Mouse (Mus musculus): ENCODE results near the gene Lman1l. TPM values are rescaled to one million over a fixed set of nuclear protein-coding genes. Genes with fewer than 3 reads are reported as not detected.

Lman1l gene
- total RNA-seq, 2 experiments from 2014 or later = not detected

DNA sequence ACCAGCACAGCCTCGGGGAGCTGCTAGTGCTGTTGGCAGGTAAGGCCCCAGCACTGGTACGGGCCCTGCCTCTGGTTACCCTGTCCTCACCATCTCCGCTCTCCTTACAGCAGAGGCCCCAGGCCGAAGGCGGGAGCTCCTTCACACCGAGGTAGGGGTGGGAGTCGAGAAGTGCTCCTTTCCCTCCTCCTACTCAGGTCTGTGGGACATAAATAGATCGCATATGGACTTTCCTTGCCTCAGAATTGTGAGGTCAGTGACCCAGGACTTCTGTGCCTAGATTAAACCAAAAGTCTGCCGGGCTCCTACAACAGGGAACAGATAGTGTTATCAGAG is 26.4 kb downstream of the Lman1l start:
- no peak for DNase-seq
- intact Hi-C loops (cut with DNase I) = loop anchor here (5.0 kb wide), 1 partner anchor 58 kb away; the partner anchor contains the start of gene Csk

GRCm38 (mm10) chr9:57593454-57594173 is 27.0 kb downstream of the Lman1l start:
- intact Hi-C loops (cut with DNase I) = loop anchor here (5.0 kb wide), 1 partner anchor 59 kb away; the partner anchor contains the start of gene Csk
- DNase-seq = no peak

DNA sequence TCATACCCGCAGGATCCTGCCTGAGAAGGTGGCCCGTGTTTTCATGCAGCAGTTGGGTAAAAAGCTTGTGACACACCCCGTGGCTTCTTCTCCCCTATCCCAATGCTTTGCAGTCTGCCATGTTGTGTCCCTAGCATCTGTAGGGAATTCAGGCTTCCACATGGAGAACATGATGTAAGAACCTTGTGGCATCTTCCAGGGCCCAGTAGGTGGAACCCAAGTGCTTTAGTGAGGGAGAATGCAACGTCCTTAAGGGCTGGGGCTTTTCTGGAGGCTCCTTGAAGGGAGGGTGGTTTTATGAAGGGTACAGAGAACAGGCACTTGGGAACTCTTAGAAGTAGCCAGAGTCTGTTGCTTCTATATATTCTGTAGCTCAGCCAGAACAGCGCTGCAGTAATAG is 29.8 kb downstream of the Lman1l start:
- intact Hi-C loops (cut with DNase I) = loop anchor here (5.0 kb wide), 1 partner anchor 62 kb away; the partner anchor contains the start of gene Csk
- DNase-seq = no peak

GRCm38 (mm10) chr9:57589224-57590126 is 31.1 kb downstream of the Lman1l start, which contains the start of gene Ulk3:
Gene Ulk3, plus strand, starts transcription at chr9:57589452.
- intact Hi-C loops (cut with DNase I) = loop anchor here (5.0 kb wide), 2 partner anchors 37 to 63 kb away; partner anchors contain the start of genes Csk and Mpi
- peak; percentile 82 to 83 for DNase-seq

GRCm38 (mm10) chr9:57584991-57585390 is 35.6 kb downstream of the Lman1l start:
- DNase-seq = no peak
- intact Hi-C loops (cut with DNase I) = loop anchor here (5.0 kb wide), 1 partner anchor 33 kb away; the partner anchor contains the start of gene Mpi

DNA sequence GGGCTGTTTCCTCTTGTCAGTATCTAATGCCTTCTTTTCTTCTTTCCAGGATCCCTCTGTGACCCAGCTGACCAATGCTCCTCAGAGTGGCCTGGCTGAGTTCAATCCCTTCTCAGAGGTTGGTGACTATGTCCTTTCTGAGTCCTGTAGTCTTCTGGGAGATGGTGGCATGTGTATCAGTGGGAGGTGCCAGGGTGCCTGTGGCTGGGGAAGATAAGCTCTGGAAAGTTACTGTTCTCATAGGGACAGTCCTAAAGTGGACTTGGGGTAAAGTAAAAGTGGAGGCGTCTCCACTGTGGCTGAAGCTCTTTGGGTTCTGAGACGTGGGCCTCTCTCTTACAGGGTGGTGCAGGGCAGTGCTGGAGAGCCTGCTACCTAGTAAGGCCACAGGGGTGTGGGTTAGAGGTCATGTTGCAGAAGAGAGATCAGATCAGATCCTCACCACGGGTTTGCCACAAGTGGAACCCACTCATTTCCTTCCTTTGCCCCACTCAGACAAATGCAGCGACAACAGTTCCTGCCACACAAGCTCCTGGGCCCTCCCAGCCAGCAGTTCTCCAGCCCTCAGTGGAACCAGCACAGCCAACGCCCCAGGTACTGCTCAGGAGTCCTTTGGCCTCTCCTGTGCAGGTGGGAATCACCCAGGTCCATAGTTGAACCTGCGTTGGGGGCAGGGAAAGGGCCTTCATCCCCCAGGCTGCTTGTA is 43.3 kb downstream of the Lman1l start:
- intact Hi-C loops (cut with DNase I) = no loop called here

DNA sequence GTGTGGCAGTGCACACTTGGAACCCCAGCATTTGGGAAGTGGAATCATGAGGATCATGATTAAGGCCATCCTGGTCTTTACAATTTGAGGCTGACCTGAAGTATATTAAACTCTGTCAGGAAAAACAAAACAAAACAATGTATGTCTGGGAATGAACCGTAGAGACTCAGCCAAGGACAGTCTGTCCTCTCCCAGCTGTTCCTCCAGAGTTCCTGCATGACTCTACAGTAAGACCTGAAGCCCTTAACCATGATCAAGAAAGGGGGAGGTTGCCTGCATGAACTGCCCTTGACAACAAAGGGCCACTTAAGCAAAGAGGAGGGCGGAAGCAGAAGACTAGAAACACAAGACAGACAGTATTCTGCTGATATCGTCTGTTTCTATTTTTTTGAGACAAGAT is 45.0 kb downstream of the Lman1l start:
- DNase-seq = no peak

More for the DNA sequence above, 43.3 kb downstream of the Lman1l start:
- no peak for DNase-seq

GRCm38 (mm10) chr9:57574397-57574796 is 46.2 kb downstream of the Lman1l start:
- no peak for DNase-seq
- intact Hi-C loops (cut with DNase I) = no loop called here

More for the DNA sequence above, 45.0 kb downstream of the Lman1l start:
- intact Hi-C loops (cut with DNase I) = no loop called here

GRCm38 (mm10) chr9:57568500-57568899 is 52.1 kb downstream of the Lman1l start:
- DNase-seq = no peak
- intact Hi-C loops (cut with DNase I) = no loop called here

- intact Hi-C loops (cut with DNase I) = no loop called here
- no peak for DNase-seq
Observed at GRCm38 (mm10) chr9:57566846-57567245, 53.7 kb downstream of the Lman1l start.

- DNase-seq = peak; percentile 46 to 66
Observed at GRCm38 (mm10) chr9:57565741-57566221, 54.8 kb downstream of the Lman1l start.

GRCm38 (mm10) chr9:57564609-57565008 is 56.0 kb downstream of the Lman1l start:
- DNase-seq = no peak
- intact Hi-C loops (cut with DNase I) = no loop called here

More at GRCm38 (mm10) chr9:57565741-57566221, 54.8 kb downstream of the Lman1l start:
- intact Hi-C loops (cut with DNase I) = no loop called here

DNA sequence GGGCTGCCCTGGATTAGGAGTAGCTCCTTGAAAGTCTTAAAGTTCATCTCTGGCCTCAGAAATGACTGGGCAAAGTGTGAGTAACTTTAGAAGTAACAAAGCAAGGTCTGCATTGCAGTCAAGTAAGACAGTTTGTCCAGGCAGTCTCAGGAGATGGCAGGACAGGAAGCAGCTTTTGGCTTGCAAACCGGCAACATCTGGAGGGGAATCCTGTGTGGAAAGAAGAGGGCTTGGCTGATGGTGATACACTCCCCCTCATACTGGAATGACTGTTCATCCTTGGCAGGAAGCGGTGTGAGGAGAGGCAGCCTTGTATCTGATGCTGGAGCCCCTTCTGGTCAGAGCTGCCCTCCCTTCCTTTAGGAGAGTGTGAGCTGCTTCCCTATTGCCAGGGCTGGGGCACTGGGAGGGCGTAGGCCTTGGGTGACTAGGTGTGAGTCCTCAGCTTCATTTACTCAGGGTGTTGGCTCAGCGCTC is 57.6 kb downstream of the Lman1l start:
- intact Hi-C loops (cut with DNase I) = no loop called here
- peak; percentile 62 to 77 for DNase-seq

GRCm38 (mm10) chr9:57561711-57562099 is 58.9 kb downstream of the Lman1l start:
- intact Hi-C loops (cut with DNase I) = no loop called here
- DNase-seq = no peak

DNA sequence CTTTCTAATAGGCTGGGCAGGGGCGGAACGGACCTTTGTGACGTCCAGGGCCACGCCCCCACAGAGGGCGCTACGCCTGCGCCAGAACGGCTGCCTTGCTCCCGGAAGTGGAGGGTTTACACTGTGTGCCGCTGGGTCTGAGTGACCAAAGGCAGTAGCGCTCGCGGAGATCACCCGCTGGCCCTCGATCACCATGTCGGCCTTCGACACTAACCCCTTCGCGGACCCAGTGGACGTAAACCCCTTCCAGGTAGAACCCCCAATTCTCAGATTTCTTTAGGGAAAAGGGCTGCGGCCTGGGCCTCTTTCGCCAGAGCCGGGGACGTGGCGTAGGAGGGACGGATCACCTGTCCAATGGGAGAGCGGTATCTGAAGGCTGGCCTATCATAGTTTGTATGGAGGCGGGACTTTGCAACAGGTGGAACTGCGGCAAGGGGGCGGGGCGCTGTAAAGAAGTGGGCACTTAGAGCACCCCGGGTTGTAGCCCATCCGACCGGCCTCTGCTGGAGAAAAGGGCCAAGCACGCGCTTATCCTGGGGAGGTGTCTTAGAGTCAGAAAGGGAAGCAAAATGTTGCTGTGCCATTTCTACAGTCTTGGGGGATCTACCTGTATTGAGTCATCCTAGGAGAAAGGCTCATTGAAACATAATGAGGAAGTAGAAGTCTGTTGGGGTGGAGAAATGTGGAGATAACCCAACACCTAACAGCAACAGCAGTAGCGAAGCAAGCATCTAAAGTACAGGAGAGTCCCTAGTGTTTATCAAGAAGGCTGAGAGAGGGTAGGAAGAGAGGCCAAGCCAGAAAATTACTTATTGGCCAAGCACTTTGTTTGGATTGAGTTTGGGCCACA is 59.5 kb downstream of the Lman1l start, which contains the start of gene Scamp2:
Scamp2 (plus strand) TSS at position 83 of the 850 bp plus-strand sequence.
- intact Hi-C loops (cut with DNase I) = no loop called here

GRCm38 (mm10) chr9:57560263-57560662 is 60.3 kb downstream of the Lman1l start:
- intact Hi-C loops (cut with DNase I) = no loop called here
- no peak for DNase-seq

More for the DNA sequence above, 59.5 kb downstream of the Lman1l start, which contains the start of gene Scamp2:
- peak; percentile 92 to 94 for DNase-seq

- intact Hi-C loops (cut with DNase I) = no loop called here
- no peak for DNase-seq
Observed at GRCm38 (mm10) chr9:57559568-57559967, 61.0 kb downstream of the Lman1l start.

DNA sequence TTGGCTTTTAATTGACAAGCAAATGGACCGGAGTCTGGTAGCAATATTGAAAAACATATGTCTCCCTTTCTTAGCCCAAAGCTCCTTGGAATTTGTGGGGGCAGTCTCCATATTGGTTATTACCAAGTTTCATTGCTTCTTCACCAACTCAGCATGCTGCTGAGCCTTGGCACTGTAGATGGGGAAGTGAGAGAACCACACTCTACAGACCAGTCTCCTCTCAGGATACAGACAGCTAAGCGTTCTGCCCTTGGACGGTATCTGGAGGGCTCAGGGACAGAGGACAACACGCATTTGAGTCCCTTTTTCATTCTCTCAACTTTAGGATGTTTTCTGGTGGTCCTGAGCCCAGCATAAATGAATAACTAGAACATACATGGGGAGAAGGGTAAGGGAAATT is 61.9 kb downstream of the Lman1l start:
- no peak for DNase-seq
- intact Hi-C loops (cut with DNase I) = no loop called here

DNA sequence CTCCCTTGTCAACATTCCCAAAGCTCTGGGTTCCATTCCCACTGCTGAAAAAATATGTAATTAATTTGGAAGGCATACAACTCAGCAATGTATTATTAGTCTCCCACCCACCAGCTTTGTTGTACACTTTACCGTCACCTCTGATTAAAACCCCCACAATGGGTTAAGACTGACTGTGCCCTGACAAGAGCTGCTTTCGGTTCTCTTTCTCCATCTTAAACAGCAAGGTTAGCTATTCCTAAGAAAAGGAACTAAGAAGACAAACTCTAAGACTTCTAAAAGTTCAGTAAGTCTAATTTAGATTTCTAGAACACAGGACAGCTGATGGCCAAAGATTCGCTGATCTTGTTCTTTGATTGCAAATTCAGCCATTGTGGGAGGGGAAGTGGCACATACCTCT is 63.4 kb downstream of the Lman1l start:
- intact Hi-C loops (cut with DNase I) = no loop called here
- no peak for DNase-seq
